Mouse (Mus musculus) 416B (cell line): ENCODE results near the gene Cul4a.

ENCODE experiments used
- DNase-seq: peaks from one replicate; pipeline ENCODE4 v3.0.0; 2011; ENCODE audit warnings: low read depth

Cul4a gene

GRCm38 (mm10) chr8:13180408-13180807 lies 75.0 kb downstream of the Cul4a start:
- no peak for DNase-seq

GRCm38 (mm10) chr8:13180911-13181690 lies 75.7 kb downstream of the Cul4a start:
- no peak for DNase-seq

- DNase-seq = no peak
Observed at GRCm38 (mm10) chr8:13181691-13181976, 76.2 kb downstream of the Cul4a start.

- DNase-seq = no peak
Observed at GRCm38 (mm10) chr8:13186819-13187218, 81.4 kb downstream of the Cul4a start.

GRCm38 (mm10) chr8:13187229-13187628 lies 81.8 kb downstream of the Cul4a start:
- DNase-seq = no peak

GRCm38 (mm10) chr8:13187638-13188037 lies 82.2 kb downstream of the Cul4a start:
- no peak for DNase-seq

- DNase-seq = no peak
Observed at GRCm38 (mm10) chr8:13188052-13188555, 82.7 kb downstream of the Cul4a start.

- no peak for DNase-seq
Observed at GRCm38 (mm10) chr8:13188857-13189256, 83.4 kb downstream of the Cul4a start.

- DNase-seq = no peak
Observed at GRCm38 (mm10) chr8:13190235-13190634, 84.8 kb downstream of the Cul4a start.

GRCm38 (mm10) chr8:13194818-13195217 lies 89.4 kb downstream of the Cul4a start:
- DNase-seq = no peak

- no peak for DNase-seq
Observed at GRCm38 (mm10) chr8:13197493-13197892, 92.1 kb downstream of the Cul4a start.
